Mouse (Mus musculus) embryo, embryonic 11.5 days (tissue): ENCODE measurements at regions not wholly inside any gene's neighbourhood (a gene's known extent, or its start where the extent isn't known, plus 50 kb on each side); places are given as distances from the start of the nearest gene placed in this dataset.

Experiments used
- DNase-seq: peaks from one replicate; pipeline ENCODE4 v3.0.0-alpha.2; 2012; ENCODE audit warnings: low read depth, low spot score

GRCm38 (mm10) chr13:37617015-37617414 is 161.2 kb upstream of the Rreb1 start:
- no peak for DNase-seq

DNA sequence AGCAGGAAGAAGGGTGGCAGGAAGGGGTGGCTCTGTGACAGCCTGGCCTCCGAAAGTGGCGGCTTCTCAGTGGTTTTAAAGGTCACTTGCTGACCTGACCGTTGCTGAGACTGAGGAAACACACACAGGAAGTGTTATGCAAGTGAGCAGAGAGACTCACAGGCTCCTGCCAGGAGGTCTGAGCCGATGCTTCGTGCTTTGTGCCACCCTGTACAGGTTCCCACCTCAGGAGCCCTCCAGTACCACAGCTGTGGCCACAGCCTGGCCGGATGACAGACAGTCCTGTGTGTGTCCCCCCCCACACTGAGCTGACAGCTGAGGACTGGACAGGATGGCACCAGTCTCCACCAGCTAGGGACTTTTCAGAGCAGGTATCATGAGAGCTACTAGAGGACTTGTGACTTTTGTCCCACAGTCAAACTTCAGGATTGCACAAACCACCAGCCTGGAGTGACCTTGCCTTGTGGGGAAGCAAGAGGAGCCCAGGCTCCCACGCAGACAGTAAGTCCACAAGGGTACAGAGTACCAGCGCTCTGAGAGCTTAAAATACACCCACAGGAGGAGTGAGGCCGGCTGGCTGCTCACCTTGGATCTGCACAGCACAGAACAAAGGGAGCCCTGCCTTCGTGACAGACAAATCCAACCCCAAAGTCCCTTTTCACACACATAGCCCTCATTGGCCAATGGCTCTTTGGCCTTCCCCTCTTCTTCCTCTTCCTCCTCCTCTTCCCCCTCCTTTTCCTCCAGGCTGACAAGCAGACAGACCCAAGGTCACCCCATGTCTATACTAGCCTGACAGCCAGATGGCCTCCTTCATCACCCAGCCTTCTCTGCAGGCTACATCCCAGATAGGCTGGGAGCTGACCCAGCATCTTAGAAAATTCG is 158.1 kb upstream of the Rreb1 start:
- no peak for DNase-seq

DNA sequence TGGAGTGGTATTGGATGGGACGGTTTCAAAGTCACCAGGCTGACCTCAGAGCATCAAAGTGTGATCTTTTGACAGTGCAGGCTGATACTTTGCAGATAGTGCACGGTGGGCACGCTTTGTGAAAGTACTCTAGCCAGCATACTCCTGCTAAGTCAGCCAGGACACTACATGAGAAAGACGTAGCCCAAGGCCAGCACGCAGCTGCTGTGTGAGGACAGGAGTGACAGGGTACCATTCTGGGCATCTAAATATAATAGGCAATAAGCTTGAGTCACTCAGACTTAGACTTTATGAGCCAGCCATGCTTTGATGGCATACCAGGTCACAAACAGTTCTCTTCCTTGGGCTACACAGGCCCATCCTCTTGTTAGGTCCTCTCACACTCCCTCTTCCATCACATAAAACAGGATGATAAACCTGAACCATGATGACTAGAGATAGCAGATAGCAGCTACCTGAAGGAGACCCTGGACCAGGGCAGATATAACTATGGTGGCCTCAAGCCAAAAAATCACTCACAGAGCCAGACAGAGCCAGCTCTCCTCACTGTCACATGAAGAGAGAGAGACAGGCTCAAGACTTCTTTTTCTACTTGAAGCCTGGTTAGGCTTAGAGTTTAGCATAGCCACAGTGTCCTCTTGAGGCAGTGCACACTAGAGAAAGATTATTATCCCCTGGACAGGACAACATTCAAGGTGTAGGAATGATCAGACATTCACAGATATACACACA is 156.7 kb upstream of the Rreb1 start:
- DNase-seq, result no peak

- no peak for DNase-seq
Measured at GRCm38 (mm10) chr13:37622366-37623088, 155.7 kb upstream of the Rreb1 start.

GRCm38 (mm10) chr13:37624741-37625140 is 153.5 kb upstream of the Rreb1 start:
- no peak for DNase-seq

- DNase-seq, result no peak
Measured at GRCm38 (mm10) chr13:37625532-37626235, 152.5 kb upstream of the Rreb1 start.

DNA sequence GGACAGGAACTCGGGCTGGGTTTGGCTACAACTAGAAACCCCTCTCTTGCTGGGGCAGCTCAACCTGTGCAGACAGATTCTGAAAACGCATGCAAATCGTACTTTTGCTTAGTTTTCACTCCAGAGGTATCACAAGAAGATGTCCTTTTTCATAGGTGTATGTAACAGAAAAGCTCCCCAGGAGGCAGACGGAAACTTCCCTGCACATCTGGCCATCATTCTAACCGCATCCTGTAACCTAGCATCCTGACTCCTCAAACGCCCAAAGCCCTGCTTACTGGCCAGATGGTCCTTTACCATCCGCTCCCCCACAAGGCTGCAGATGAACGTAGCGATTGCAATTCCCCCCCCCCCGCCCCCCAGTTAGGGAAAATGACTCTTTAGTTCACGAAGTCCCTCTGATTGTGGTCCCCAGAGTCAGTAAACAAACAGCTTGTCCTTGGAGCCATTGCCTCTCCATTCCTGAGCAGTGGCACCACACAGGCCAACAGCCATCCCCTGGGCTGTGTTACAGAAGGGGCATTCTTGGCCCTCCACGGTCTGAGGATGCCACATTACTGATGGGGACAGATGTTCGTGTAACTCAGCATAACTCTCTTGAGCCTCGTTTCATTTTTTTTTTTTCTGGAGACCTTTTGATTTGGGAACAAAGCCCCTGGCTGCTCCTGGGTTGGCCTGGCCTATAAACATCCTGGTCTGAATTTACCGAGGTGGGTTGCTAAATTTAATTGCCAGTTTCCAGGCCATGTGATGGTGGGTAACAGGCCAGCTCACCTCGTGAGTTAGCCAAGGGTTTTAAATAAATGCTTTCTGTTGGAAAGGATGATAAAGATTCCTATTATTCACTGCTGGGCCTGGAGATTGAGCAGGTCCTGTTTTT is 149.6 kb upstream of the Rreb1 start:
- DNase-seq, result no peak

- DNase-seq, result no peak
Measured at GRCm38 (mm10) chr13:37629271-37629899, 148.8 kb upstream of the Rreb1 start.

- DNase-seq, result no peak
Measured at GRCm38 (mm10) chr13:37632835-37633440, 145.3 kb upstream of the Rreb1 start.

GRCm38 (mm10) chr13:37636363-37636762 is 141.8 kb upstream of the Rreb1 start:
- no peak for DNase-seq

DNA sequence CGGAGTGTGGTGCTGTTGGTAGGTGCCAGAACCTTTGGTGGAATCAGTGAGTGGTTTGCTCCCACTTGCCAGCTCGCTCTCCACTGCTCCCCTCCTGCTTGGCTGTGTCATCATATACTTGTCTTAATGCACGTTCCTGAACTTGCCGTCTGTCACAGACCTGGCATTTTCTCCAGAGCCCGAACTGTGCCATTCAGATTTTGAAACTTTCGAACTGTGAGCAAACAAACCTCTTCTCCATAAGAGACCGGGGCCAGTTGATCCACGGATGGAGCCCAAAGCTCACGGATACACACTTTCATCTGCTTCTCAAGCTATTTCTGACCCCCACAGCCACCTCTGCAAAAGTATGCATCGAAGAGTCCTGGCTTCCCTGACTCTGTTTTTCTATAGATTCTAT is 141.0 kb upstream of the Rreb1 start:
- DNase-seq, result no peak

GRCm38 (mm10) chr13:37638071-37638511 is 140.1 kb upstream of the Rreb1 start:
- DNase-seq, result no peak

DNA sequence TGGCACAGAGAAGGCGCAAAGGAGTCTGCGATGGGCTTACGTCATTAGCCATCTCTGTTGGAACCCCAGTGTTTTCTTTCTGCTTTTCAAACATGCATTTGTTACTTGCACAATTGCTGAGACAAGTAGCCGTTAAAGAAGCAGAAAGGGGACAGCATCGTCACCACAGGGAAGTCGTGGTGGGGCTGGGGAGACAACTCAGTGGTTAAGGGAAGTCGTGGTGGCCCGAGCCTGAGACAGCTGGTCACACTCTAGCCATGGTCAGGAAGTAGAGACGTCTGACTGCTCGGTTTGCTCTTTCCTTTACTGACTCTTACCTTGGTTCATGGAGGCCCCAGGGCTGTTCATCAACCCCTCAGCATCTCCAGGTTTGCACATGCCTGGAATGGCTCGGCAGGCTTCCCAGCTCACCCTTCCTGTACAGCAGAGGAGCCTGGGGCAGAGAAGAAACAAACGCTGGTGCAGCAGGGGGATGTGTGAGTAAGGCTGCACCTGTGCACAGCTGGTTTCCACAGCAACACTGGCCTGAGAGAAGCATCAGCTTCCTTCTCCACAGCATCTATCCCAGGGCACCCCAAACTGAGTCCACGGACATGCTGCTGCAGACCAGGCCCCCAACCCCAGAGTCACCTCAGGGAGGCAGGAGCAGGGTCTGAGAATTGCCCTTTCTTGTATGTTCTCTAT is 135.6 kb upstream of the Rreb1 start:
- no peak for DNase-seq

GRCm38 (mm10) chr13:37644751-37645181 is 133.4 kb upstream of the Rreb1 start:
- DNase-seq, result no peak

DNA sequence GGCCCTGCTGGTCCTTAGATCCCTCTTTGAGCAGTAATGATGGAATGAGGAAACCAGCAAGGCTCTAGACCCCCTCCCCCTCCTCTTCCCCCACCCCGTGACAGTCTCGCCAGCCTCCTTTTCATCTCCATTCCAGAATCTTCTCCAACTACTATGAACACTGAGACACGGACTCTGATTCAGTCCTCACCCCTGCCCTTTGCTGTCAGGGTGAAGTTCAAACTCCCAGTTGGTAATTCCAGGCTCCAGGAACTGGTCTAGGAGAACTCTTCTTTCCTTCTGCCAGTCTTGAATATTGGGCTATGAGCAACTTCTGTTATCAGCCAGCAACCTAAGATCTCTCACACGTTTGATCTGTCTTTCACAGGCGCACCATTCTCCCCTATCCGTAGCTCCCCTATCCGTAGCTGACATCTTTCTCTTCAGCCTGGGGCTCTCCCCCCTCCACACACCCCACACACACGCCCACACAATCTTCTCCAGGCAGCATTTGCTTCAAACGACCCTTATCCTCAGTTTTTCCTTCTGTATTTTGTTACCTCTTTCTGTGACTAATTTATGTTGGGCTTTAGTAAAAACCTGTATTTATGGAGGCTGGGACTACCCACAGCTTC is 128.6 kb upstream of the Rreb1 start:
- DNase-seq, result no peak

- no peak for DNase-seq
Measured at GRCm38 (mm10) chr13:37651221-37651946, 126.8 kb upstream of the Rreb1 start.

- no peak for DNase-seq
Measured at GRCm38 (mm10) chr13:37654651-37655050, 123.5 kb upstream of the Rreb1 start.

DNA sequence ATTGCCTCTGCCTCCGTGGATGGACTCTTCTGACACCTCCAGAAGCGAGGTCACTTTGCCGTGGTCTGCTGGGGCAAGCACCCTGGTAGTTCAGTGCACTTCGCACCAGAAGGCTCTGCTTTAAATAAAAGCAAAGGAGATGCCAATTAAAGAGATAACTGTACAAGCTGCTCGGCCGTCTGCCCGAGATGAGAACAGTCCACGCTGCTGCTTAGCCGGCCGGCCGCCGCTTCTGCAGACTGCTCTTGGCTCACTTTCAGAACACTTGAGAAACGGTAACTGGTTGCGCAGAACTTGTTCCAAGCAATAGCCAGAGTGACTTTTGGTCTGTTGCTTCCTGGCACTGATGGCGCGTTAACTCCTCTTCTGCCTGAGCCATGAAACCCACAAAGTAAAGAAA is 121.0 kb upstream of the Rreb1 start:
- no peak for DNase-seq
